Mouse (Mus musculus): ENCODE measurements around the gene 1700016H13Rik.

1700016H13Rik gene

GRCm38 (mm10) chr5:103603115-103603893 is 52.5 kb downstream of the 1700016H13Rik start:
- peak; percentile 48 for DNase-seq (ENCODE audit: low read depth)

GRCm38 (mm10) chr5:103598881-103599280 is 56.9 kb downstream of the 1700016H13Rik start:
- DNase-seq (ENCODE audit: low read depth): peak; percentile 87

- no peak for DNase-seq (ENCODE audit: low read depth)
Observed at GRCm38 (mm10) chr5:103598264-103598663, 57.5 kb downstream of the 1700016H13Rik start.
